Mouse (Mus musculus) liver, embryonic 11.5 days (tissue): ENCODE results near the gene Prss57. TPM values are rescaled to one million over a fixed set of nuclear protein-coding genes. Genes with fewer than 3 reads are reported as not detected.

Experiments
- ATAC-seq: fragments of 200-750 bp; cut with Nextera tagmentation; replicated peaks from 2 replicates; pipeline ENCODE4 v1.8.0; 2017; ENCODE audit warnings: moderate number of reproducible peaks, mild to moderate bottlenecking, moderate TSS enrichment, moderate library complexity; ENCODE audit not compliant: low FRiP score
- DNase-seq: peaks from one replicate; pipeline ENCODE4 v3.0.0-alpha.2; 2017; ENCODE audit warnings: low spot score
- H3K27ac ChIP-seq: fragments of 300-500 bp; sonication (generic); 2 replicates; pipeline ENCODE4 v1.5.1; 2014; ENCODE audit warnings: mild to moderate bottlenecking, low read depth, low read length, control low read depth
- H3K27me3 ChIP-seq: fragments of 300-500 bp; sonication (generic); replicated peaks from 2 replicates; pipeline ENCODE4 v1.6.1; 2014; ENCODE audit warnings: low read length, mixed read lengths; ENCODE audit not compliant: control insufficient read depth, insufficient read depth
- H3K36me3 ChIP-seq: fragments of 300-500 bp; sonication (generic); 2 replicates; pipeline ENCODE4 v1.6.1; 2014; ENCODE audit warnings: mild to moderate bottlenecking, low read length, moderate library complexity, mixed read lengths; ENCODE audit not compliant: control insufficient read depth, insufficient read depth
- H3K4me1 ChIP-seq: fragments of 300-500 bp; sonication (generic); replicated peaks from 2 replicates; pipeline ENCODE4 v1.6.1; 2014; ENCODE audit warnings: low read length, mixed read lengths; ENCODE audit not compliant: control insufficient read depth, insufficient read depth
- H3K4me2 ChIP-seq: fragments of 300-500 bp; sonication (generic); 2 replicates; pipeline ENCODE4 v1.6.1; 2014; ENCODE audit warnings: mild to moderate bottlenecking, control low read depth, moderate library complexity
- H3K4me3 ChIP-seq: fragments of 300-500 bp; sonication (generic); 2 replicates; pipeline ENCODE4 v1.5.1; 2014; ENCODE audit warnings: low read depth, low read length, control low read depth
- H3K9ac ChIP-seq: fragments of 300-500 bp; sonication (generic); 2 replicates; pipeline ENCODE4 v1.6.1; 2014; ENCODE audit warnings: low read depth, low read length, control low read depth
- H3K9me3 ChIP-seq: fragments of 300-500 bp; sonication (generic); 2 replicates; pipeline ENCODE4 v1.6.1; 2016; ENCODE audit warnings: low read length, inconsistent platforms, mixed read lengths; ENCODE audit not compliant: control insufficient read depth
- WGBS: fragments of 180-500 bp; shearing (Covaris S2); extraction: QIAGEN DNeasy Blood & Tissue Kit; methylation state at CpG from one replicate; pipeline ENCODE4 v1.1.7; 2014; 5-methylcytosine and 5-hydroxymethylcytosine counted together
- polyA plus RNA-seq: library from polyadenylated mRNA; unstranded; fragments of >200 nt; fragmentation: Nextera tagmentation; extraction: Ambion mirVana; gene quantifications from 2 replicates; pipeline ENCODE4 v1.2.1, GENCODE M21; 2014

Gene Prss57
- 1.5 and 1.7 TPM in 2 replicates for polyA plus RNA-seq

DNA sequence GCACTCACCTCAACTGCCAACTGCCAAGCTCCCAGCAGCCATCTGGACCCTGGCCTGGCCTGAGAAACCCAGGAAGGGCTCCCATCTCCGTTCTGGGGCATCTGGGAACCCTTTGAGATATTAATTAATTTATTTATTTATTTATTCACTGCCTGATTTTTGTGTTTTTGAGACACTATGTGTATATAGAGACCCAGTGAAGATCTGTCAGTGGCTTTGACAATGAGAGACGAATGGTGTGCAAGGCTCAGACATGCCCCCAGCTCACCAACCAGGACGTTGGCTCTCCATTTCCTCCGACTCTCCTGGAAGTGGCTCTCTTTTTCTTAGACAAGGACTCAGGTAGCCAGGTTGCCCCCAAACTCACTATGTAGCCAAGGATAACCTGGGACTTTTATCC, at the start of gene Prss57:
Prss57 (minus strand) TSS at position 101 of the 400 bp plus-strand sequence.
- DNase-seq (no peak), ATAC-seq (no peak)
- Histone ChIP-seq H3K4me2 (no peak within 1 kb of the TSS), H3K9me3 (no peaks in the 10 kb centered on the region), H3K36me3 (no peaks in the 10 kb centered on the region), H3K4me3 (no peak within 1 kb of the TSS), H3K9ac (no peak within 1 kb of the TSS), H3K27me3 (no peaks in the 10 kb centered on the region), H3K4me1 (peaks cover 20% of the 10 kb centered on the region), H3K27ac (no peak within 1 kb of the TSS)
- WGBS: 72% methylated on average over 4 of the region's 4 CpGs

DNA sequence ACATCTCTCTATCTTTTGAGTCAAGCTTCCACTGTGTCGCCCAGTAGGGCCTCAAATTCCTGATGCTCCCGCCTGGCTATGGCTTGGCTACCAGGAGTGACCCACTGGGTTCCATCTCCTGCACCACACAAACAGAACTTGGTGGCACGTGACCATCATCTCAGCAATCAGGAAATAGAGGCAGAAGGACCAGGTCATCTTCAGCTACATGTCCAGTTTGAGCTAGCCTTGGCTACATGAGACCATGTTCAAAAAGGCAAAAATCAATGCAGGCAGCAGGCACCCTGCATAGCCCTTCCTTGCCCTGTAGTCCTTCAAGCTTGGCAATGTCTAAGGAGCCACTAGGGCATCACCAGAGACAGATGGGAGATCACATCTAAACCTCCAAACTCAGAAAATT, 49.3 kb upstream of the Prss57 start:
- no peak overlapping the region; the same call in 1 of the 2 replicates for H3K4me2 ChIP-seq
- no peak overlapping the region for H3K9ac ChIP-seq
- WGBS: 78% methylated on average over 3 of the region's 3 CpGs
- H3K27me3 ChIP-seq: no peaks in the 10 kb centered on the region
- DNase-seq (no peak), ATAC-seq (no peak)
- H3K36me3 ChIP-seq: no peaks in the 10 kb centered on the region
- no peaks in the 10 kb centered on the region for H3K9me3 ChIP-seq
- H3K4me3 ChIP-seq: no peak overlapping the region
- H3K4me1 ChIP-seq: no peaks in the 10 kb centered on the region
- 0 out of 2 replicates have a peak overlapping the region, but pooled peaks have one; percentile 6 for H3K27ac ChIP-seq

DNA sequence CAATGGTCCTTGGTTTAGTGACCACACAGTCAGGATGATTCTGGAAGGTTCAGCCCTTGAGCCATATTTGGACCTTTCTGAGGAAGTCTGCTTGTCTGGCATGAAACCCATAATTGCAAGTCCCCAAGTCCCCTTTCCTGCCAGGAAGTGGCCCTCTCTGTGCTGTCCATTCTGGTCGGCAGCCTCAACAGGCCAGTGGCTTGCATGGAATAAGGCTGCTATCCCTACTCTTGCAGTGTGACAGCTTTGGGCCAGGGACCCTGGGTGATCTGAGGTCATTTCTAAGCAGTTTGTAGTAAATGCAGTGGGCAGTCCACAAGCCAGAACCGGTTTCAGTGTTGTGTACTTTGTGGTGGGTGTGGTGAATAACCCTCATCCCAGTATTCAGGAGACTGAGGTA, 47.4 kb upstream of the Prss57 start:
- Histone ChIP-seq H3K27me3 (no peaks in the 10 kb centered on the region), H3K4me3 (no peak overlapping the region), H3K36me3 (no peaks in the 10 kb centered on the region), H3K4me1 (no peaks in the 10 kb centered on the region), H3K27ac (no peak overlapping the region), H3K4me2 (no peak overlapping the region), H3K9ac (no peak overlapping the region), H3K9me3 (no peaks in the 10 kb centered on the region)
- 39% methylated on average over 2 of the region's 2 CpGs for WGBS
- ATAC-seq (no peak), DNase-seq (no peak)

- H3K27ac ChIP-seq: no peak overlapping the region
- no peak overlapping the region for H3K9ac ChIP-seq
- 90% methylated on average over 3 of the region's 3 CpGs for WGBS
- ATAC-seq: no peak
- H3K36me3 ChIP-seq: no peaks in the 10 kb centered on the region
- H3K4me2 ChIP-seq: no peak overlapping the region
- DNase-seq: no peak
- H3K9me3 ChIP-seq: no peaks in the 10 kb centered on the region
- no peak overlapping the region for H3K4me3 ChIP-seq
- no peaks in the 10 kb centered on the region for H3K27me3 ChIP-seq
- H3K4me1 ChIP-seq: no peaks in the 10 kb centered on the region
These were observed 46.2 kb upstream of the Prss57 start for GRCm38 (mm10) chr10:79836918-79837317.

- WGBS: 31% methylated on average over 9 of the region's 9 CpGs
- Histone ChIP-seq H3K9me3 (no peaks in the 10 kb centered on the region), H3K4me1 (no peaks in the 10 kb centered on the region), H3K9ac (no peak overlapping the region), H3K27ac (no peak overlapping the region), H3K27me3 (no peaks in the 10 kb centered on the region), H3K36me3 (no peaks in the 10 kb centered on the region), H3K4me2 (no peak overlapping the region), H3K4me3 (no peak overlapping the region)
- DNase-seq: peak; percentile 78
- ATAC-seq: peak; percentile 59
These were observed 44.1 kb upstream of the Prss57 start for GRCm38 (mm10) chr10:79834769-79835398.

DNA sequence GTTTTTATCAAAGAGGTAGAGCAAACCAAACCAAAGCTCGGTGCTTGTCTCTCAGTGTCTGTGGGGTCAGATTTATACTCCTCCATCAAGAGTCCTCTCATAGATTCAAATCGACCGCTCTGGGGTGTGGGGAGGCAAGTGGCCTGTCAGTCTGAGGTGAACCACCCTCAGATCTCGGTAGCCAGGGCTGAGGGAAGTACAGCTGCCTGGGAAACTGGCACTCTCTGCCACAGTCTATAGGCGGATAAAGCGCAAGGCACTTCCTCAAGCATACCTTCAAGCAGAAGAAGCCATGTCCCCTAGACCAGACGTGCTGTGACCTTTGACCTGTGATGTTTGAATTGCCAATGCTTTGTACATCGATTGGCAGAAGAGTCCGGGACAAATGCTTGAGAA, 42.0 kb upstream of the Prss57 start:
- Histone ChIP-seq H3K27ac (no peak overlapping the region), H3K9me3 (no peaks in the 10 kb centered on the region), H3K4me1 (no peaks in the 10 kb centered on the region), H3K4me2 (no peak overlapping the region), H3K4me3 (no peak overlapping the region), H3K9ac (no peak overlapping the region), H3K27me3 (no peaks in the 10 kb centered on the region), H3K36me3 (no peaks in the 10 kb centered on the region)
- WGBS: 64% methylated on average over 9 of the region's 9 CpGs
- ATAC-seq (no peak), DNase-seq (no peak)

DNA sequence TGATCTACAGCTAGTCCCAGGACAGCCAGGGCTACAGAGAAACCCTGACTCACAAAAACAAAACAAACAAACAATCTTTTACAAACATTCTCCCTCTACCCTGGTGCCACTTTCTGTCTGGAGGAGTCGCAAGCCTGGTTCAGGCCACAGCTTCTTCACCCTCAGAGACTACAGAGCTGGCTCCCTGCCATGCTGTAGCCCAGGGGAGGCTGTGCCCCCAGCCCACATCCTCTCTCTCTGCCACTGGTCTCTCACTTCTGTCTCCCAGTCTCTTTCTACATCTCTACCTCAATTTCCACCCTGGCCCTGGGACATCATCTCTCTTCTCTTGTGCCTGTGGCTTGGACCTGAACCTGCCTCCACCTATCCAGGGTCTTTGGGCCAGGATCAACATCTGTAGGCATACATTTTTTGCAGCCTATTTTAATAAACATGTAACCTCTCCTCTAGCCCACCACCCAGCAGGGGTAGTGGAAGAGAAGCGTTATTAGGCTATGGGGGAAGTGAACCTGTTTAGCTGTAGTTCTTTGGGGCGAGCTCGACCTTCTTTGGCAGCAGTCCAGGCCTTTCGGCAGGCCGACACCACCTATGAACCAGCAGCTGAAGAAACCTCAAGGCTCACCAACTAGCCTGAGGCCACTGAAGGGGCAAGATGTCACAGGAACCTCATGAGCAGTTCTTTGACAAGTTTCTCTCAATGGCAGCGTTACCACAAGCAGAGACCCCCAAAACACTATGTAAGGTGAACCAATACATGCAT, 41.4 kb upstream of the Prss57 start:
- Histone ChIP-seq H3K4me1 (no peaks in the 10 kb centered on the region), H3K27ac (no peak overlapping the region), H3K36me3 (no peaks in the 10 kb centered on the region), H3K27me3 (no peaks in the 10 kb centered on the region), H3K9ac (no peak overlapping the region), H3K4me2 (no peak overlapping the region), H3K4me3 (no peak overlapping the region), H3K9me3 (no peaks in the 10 kb centered on the region)
- 75% methylated on average over 7 of the region's 7 CpGs for WGBS
- DNase-seq (no peak), ATAC-seq (no peak)

DNA sequence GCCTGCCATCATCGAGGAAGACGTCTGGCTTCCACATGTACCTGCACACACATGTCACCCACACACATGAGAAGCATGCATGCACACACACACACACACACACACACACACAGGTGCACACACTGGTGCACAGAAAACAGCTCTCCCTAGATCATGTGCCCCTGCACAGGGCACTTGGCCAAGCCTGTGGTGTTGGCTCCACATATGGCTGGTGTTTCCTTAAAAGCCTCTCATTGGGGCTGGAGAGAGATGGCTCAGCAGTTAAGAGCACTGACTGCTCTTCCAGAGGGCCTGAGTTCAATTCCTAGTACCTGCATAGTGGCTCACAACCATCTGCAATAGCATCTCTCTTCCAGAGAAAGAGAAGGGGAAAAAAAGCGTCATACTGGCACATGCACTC, 40.8 kb upstream of the Prss57 start:
- DNase-seq: no peak
- H3K36me3 ChIP-seq: no peaks in the 10 kb centered on the region
- no peak overlapping the region for H3K4me2 ChIP-seq
- no peak for ATAC-seq
- H3K9ac ChIP-seq: no peak overlapping the region
- H3K27ac ChIP-seq: no peak overlapping the region
- no peaks in the 10 kb centered on the region for H3K27me3 ChIP-seq
- no peaks in the 10 kb centered on the region for H3K9me3 ChIP-seq
- H3K4me1 ChIP-seq: no peaks in the 10 kb centered on the region
- H3K4me3 ChIP-seq: no peak overlapping the region
- 74% methylated on average over 3 of the region's 3 CpGs for WGBS

DNA sequence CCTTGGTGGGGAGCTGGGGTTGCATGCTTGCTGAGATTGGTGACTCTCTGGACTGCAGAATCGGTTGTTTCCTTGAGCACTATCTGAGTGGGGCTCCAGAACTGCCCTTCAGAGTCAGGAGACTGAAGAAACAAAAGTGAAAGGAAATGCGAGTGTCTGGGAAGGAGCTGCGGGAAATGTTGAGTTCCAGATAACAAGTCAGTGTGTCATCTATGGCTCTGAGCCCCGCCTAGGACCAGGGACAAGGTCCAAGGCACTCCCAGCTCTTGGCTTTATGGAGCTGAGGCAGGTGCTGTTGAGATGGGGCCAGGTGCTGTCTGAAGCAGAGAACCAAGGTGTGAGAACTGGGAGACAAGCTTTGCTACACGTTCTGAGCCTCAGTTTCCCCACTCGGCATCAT, 33.7 kb upstream of the Prss57 start:
- 38% methylated on average over 6 of the region's 6 CpGs for WGBS
- Histone ChIP-seq H3K9ac (no peak overlapping the region), H3K36me3 (no peaks in the 10 kb centered on the region), H3K27me3 (no peaks in the 10 kb centered on the region), H3K4me1 (peaks cover 12% of the 10 kb centered on the region; the same call in 1 of the 2 replicates), H3K4me3 (no peak overlapping the region), H3K9me3 (no peaks in the 10 kb centered on the region), H3K4me2 (0 out of 2 replicates have a peak overlapping the region, but pooled peaks have one; percentile 5), H3K27ac (no peak overlapping the region)
- ATAC-seq (no peak), DNase-seq (no peak)
